Mouse (Mus musculus) spleen, postnatal 10 days (tissue): Measurements from ENCODE around the gene Macc1.

Experiments
- DNase-seq, 2 experiments: peaks; one replicate each; pipeline ENCODE4 v3.0.0; 2021 to 2022; ENCODE audit warnings: low spot score in 2 of 2

Gene Macc1

GRCm38 (mm10) chr12:119483922-119484631 lies 170.0 kb downstream of the Macc1 start:
- DNase-seq, result no peak

- no peak for DNase-seq
These were observed 197.1 kb downstream of the Macc1 start for GRCm38 (mm10) chr12:119511145-119511544.
